Mouse (Mus musculus): ENCODE data around the gene Sccpdh. TPM values are rescaled to one million over a fixed set of nuclear protein-coding genes. Genes with fewer than 3 reads are reported as not detected.

Sccpdh gene
- 10 to 100 TPM; 17.7 to 18.9 TPM for polyA plus RNA-seq (2017; shearing (Covaris generic))

DNA sequence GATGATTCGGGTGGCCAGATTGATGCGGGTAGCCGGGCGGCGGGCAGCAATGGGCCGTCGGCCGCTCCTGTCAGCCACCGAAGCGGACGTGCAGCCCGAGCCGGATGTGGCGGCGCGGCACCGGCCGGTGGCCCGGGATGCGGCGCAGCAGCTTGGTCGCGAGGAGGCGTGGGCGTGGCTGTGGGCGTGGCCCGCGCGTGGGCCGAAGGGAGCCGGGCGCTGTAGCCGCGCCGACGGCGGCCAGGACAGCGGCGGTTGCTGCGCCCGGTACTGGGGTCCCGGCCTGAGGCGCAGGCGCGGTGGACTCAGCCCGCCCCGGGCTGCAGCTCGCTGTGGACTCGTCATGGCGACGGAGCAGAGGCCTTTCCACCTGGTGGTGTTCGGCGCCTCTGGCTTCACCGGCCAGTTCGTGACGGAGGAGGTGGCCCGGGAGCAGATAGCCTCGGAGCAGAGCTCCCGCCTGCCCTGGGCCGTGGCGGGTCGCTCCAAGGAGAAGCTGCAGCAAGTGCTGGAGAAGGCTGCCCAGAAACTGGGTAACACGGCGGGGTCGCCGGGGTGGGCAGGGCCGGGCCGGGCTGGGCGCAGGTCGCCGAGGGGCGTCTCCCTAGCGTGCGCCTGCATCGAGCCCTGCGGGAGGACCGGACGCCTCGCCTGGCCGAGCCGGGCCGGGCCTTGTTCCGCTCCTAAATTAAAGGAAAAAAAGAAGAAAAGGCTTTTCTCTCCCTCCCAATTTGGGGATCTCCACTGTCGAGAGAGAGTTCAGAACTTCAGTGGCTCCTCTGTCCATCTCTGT lies at the start of gene Sccpdh:
TSS of gene Sccpdh (plus strand) at position 198 of the 793 bp plus-strand sequence.

Other genes starting within 250 kb of the Sccpdh start
- 10 to 100 TPM; 29.7 to 39.6 TPM for gene Smyd3, start 150.2 kb upstream of the Sccpdh start, polyA plus RNA-seq (2017; shearing (Covaris generic))
- gene Tfb2m, start 121.9 kb upstream of the Sccpdh start, polyA plus RNA-seq (2017; shearing (Covaris generic)): 10 to 100 TPM; 18.9 to 23.6 TPM
- 10 to 100 TPM; 23.6 to 37.9 TPM for gene Cnst, start 121.8 kb upstream of the Sccpdh start, polyA plus RNA-seq (2017; shearing (Covaris generic))
- under 1 TPM; 0.06 to 0.78 TPM for gene Kif28, start 77.1 kb downstream of the Sccpdh start, polyA plus RNA-seq (2017; shearing (Covaris generic))
- 1 to 10 TPM; 1.1 to 1.3 TPM for gene Gm10518, start 135.2 kb downstream of the Sccpdh start, polyA plus RNA-seq (2017; shearing (Covaris generic))
- 10 to 100 TPM; 32.7 to 34.4 TPM for gene Ahctf1, start 135.5 kb downstream of the Sccpdh start, polyA plus RNA-seq (2017; shearing (Covaris generic))

All from inflammation-experienced regulatory T-cells (primary cell).